Mouse (Mus musculus) embryo, embryonic 10 days (tissue): ENCODE results near the gene Olfr1377.
"Not testable (repeated sequence)": the region's sequence is repeated elsewhere in the genome, so short reads cannot be mapped to it uniquely, and the experiment has no call there.

Source experiments
- DNase-seq: peaks from one replicate; pipeline ENCODE4 v3.0.0-alpha.2; 2015; ENCODE audit warnings: low spot score

Gene Olfr1377

DNA sequence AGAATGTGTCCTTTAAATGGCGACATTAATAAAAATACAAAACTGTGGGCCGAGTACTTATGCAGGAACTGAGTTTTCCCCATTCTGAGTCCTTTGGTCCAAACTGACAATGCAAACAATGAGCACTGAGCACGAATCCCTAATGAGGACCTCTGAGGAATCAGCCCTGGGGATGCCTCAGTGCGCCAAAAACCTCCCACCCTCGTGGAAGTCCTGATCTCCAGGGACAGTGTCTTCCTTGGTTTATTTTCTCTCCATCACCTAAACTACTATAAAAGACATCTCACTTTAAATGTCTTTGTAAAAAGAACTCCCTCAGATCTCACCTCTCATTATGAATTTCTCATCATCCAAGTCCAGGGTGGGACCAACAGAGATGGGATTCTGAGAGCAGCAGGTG is at the start of gene Olfr1377:
TSS of gene Olfr1377 (plus strand) at position 301 of the 400 bp plus-strand sequence.
- no peak for DNase-seq

DNA sequence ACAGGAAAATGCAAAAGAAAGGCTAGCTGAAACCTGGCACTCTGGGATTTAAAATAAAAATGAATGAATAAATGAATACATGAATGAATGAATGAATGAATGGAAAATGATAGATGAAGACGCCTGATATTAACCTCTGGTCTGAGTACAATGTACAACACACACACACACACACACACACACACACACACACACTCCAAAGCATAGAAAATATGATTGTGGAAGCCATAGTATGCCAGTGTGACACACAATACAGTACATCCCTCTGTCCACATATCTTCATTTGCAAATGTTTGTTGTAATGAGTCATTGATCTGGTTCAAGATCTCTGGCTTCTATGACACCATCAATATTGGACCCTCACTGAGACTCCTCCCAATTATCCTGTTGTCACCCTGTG is 49.7 kb upstream of the Olfr1377 start:
- DNase-seq, result no peak

DNA sequence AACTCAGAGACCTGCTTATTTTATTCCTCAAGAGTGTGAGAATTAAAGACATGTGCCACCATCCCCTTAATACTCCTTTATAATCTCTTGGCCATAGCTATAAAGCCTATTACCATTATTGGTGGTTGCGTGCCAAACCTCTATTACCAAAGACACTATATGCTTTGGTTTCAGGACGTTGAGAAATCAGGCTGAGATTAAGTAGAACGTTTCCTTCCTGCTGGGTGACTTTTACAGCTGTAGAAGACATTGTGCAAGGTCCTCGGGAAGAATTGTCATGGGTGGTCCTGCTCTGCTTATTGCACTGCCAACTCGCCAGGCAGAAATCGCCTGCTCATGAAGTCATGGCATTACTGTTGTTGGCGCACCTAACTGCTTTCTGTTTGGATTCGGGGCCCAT is 43.3 kb upstream of the Olfr1377 start:
- no peak for DNase-seq

DNA sequence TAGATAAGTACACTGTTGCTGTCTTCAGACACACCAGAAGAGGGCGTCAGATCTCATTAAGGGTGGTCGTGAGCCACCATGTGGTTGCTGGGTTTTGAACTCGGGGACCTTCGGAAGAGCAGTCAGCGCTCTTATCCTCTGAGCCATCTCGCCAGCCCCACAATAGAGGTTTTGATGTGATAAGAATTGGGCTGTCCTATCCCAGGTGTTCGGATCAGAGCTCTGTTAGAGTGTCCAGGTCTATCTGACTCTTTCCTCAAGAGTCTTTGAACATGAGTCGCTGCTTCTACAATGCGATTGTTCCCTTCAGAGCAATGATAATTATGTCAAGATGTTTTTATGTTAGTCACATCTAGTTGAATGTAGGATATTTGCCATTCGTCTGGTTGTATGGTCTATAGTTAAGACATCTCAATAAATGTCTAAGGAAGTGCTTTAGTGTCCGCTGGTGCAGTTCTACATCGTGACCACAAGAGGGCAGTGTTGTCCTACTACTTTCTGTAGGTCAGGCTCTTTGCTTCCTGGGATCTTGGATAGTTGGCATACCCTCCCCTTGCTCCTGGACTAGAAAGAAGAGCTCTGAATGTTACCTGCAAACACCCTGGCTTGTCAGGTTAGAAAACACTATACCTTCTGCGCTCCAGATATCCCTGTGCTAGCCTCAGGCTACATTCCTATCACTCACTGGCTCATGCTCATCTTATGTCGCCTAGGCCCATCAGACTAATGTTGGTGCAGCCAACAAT is 42.0 kb upstream of the Olfr1377 start:
- DNase-seq, result peak; percentile 87

DNA sequence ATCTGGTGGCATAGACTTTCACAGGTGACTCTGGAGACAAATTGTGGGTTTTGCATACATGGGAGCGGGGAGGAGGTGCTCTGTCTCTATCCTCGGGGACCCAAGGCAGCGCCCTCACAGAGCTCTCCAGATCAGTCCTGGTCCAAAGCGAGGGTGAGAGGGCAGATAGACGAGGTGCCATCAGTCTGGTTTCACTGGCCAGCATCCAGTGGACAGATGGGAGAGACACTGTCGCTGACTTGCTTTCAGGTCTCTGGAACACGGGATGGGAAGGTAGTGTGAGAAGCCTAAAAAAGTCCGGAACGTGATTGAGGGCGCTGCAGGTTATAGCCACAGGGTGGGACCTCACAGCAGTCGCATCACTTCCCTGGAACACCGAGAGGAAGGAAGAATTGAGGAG is 39.4 kb upstream of the Olfr1377 start:
- DNase-seq, result no peak

DNA sequence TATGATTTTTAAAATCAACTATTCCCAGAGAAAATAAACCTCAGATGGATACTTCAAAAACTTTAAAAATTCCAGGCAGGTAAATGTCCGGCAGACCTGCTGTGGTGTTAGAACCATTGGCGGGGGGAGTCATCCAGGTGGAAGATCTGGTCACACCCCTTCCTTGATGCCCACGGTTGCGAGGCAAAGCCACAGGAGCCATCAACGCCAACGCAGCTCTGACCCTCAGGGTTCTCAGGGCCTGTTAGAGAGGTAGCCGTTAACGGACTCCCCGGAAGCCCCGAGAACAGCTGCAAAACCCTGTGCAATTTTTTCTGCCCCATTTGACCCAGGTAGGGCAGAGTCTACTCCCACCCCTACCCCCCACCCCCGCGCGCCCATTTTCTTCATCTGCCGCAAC is 38.3 kb upstream of the Olfr1377 start, which contains the start of gene 4933414I15Rik:
TSS of gene 4933414I15Rik (minus strand) at position 260 of the 400 bp plus-strand sequence.
- no peak for DNase-seq

DNA sequence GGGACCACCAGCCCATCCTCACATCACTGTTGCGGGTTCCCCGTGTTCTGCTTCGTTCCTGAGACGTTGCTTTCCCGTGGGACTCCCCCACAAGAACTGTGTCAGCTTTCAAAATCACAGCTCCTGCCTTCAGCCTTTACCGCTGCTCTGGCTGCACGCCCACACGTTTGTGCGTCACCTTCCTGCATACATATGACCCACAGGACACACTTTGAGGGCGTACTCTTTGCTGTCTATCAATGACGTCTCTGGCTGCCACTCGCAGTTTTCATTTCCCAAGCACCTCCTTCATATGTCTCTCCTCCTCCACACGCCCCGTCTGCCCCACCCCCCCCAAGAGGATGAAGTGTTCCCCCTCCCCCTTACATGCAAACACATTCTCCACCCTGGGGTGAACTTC is 29.5 kb upstream of the Olfr1377 start:
- DNase-seq, result no peak

DNA sequence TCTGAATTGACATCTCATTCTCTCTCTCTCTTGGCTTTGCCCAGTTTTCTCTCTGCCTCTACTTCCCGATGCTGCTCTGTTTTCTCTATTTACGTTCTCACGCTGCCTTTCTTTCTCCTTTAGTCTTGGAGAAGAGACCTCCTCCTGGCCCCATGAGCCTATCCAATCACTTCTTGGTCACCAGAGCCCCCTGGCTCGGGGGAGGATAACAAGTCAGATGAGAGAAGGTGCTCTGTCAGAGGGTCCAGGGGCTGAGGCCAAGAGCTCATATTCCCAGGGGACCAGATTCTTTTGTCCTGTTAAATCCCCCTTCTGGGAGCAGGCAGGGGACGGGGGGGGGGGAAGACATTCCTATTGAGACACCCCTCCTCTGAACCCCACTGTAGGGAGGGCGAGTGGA is 28.1 kb upstream of the Olfr1377 start, which contains the start of gene Prop1:
TSS of gene Prop1 (minus strand) at position 101 of the 400 bp plus-strand sequence.
- no peak for DNase-seq

DNA sequence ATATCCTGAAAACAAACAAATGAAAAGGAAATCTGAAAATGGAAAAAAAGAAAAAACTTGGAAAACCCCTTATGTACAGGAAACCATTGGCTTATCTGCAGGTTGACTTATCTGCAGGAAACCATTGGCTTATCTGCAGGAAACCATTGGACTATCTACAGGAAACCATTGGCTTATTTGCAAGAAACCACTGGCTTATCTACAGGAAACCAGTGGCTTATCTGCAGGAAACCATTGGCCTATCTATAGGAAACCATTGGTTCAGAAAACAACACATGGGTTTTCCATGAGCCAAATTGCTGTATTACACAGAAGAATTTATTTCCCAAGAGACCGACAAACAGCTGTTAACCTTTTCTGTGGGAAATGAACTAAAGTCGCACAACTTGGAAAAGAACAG is 16.9 kb upstream of the Olfr1377 start:
- no peak for DNase-seq

DNA sequence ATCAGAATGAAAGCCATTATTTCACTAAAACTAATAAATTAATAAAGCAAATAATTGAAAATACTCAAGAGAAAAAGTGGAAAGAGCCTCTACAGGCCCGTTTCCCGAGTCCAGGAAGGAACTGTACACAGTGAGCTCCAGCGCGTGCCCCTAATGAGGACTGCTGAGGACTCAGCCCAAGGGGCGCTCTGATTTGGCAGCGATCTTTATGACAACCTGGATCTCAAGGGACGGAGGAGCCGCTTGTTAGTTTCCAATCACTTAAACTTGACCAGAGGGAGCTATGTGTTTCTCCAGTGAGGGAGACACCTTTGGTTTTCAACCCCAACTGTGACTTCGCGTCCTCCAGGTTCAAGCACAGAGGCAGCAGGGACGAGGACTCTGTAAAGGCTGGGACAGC is 15.5 kb upstream of the Olfr1377 start, which contains the start of gene Olfr1378:
TSS of gene Olfr1378 (plus strand) at position 301 of the 400 bp plus-strand sequence.
- no peak for DNase-seq

DNA sequence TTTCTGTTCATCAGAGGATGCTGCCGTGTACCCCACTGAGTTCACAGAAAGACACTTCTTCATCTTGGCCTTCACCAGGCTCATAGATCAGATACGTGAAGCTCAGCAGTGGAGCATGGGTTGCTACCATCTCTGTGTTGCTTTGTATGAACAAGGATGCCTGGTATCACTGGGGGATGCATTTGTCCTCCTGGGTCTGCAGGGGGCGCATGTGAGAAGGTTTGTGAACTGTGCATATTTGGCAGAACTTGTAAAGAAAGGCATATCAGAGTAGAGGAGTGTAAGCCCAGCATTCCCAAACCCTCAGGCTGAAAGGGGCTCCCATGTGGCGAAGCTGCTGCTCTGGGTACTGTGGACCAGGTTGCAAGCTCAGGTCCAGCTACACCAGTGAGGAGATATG is 4.6 kb upstream of the Olfr1377 start:
- DNase-seq, result no peak

DNA sequence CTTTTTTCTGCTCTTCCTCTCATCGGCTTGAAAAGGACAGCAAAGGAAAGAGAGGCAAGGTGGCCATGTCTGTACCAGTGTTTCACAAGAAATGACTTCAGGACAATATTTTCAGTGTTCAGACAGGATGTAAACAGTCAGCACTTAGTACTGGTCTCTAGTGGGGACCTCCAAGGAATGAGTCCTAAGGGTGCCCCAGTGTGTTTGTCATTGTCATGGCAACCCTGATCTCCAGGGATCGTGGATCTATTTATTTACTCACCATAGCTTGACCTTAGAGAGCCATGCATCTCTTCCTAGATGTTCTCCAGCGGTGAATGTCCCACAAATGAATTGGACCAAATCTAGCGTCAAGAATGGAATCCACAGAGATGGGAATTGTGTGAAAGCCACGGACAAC is 21.5 kb downstream of the Olfr1377 start, which contains the start of gene Olfr51:
TSS of gene Olfr51 (plus strand) at position 301 of the 400 bp plus-strand sequence.
- no peak for DNase-seq

DNA sequence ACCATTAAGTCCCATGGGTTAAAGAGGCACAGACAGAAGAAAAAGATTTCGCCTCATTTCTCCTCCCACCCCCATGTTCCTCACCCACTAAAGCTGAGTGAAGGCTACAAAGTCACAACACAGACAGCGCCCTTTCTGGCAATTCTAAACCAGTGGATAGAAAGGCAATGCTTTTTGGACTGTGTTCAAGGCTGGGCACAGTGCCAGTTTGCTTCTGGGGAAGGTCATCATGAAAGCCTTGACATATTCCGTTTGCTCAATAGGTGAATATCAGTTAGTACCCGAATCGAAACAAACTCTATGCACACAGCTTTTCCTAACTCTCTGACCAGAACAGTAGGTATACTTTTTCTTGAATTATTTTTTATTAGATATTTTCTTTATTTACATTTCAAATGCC is 30.1 kb downstream of the Olfr1377 start:
- no peak for DNase-seq

DNA sequence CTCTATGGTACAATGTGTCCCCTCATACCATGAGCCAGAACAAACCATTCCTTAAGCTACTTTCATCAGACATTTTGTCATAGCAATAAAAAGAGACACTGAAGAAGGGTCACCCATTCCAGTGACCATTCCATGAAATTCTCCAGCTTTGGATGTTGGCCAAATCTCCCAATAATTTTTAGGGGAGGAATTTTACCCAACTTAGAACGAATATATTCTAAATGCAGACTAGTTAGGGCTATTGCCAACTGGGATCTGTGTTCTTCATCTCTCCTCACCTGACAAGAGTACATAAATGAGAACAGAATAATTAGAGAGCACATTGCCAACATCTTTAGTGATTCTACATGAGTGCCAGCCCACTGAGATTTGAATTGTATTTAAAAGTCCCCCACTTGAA is 32.2 kb downstream of the Olfr1377 start, which contains the start of gene Olfr54:
TSS of gene Olfr54 (plus strand) at position 301 of the 400 bp plus-strand sequence.
- no peak for DNase-seq

DNA sequence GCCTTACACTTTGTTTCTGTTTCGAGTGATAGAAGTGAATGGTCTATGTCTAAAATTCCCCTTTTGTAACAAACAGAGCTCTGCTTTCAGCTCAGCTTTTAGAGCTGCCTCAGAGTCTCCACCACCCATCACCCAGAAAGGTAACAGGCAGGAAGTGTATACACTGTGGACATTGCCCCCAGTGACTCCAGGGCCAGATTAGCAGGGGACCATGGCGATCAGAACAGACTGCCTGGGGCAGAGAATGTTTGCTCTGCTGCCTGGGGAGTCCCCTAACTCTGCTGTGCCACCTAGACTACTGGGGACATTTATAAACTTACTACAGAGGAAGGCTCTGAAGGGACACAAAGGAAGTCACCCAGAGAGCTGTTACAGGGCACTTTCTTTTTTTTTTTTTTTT is 34.6 kb downstream of the Olfr1377 start:
- no peak for DNase-seq

DNA sequence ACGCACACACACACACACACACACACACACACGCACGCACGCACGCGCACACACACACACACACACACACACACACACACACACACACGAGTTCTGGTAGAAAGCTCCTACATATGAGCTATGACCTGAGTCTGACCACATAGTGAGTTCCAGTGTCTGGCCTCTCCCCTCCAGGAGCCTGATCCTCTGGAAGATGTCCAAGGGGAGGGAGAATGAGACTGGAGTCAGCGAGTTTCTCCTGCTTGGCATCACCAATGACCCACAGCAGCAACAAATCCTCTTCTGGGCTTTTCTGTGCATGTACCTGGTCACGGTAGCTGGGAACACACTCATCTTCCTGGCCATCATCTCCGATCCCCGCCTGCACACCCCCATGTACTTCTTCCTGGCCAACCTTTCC is 45.0 kb downstream of the Olfr1377 start:
- not testable (repeated sequence) for DNase-seq

DNA sequence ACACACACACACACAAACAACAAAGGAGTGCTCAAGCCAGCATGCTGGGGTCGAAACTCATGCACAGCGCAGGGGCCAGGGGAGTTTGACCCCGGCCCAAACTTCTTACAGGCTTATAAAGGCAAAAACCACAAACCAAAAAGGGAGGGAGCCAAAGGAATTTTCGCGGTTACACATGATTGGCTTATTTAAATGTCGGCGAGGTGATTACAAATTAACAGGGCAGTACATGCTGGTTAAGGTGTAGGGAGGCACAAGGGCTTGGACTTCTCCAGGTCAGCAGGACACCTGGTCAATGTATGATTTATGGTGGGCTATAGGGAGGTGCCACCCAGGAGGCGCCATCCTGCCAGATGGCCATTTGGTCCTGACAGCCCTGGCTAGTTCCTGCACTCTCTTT is 47.6 kb downstream of the Olfr1377 start:
- DNase-seq, result not testable (repeated sequence)

DNA sequence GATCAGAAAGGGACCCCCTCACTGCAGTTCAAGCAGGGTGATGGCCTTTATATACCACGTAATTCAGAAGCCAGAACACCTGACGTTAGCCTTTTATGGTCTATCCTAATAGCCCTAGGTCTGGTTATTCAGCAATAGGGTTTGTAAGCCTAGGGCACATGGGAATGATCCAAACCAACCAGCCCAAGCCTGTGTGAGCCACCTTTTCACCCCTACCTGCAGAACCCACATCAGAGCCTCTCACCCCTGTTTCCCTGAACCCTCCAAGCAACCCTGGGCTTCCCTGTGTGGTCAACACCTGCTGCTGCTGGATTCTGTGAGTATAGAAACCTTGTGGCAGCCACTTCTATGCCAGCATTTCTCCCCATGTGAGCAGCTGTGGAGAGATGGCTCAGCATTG is 48.5 kb downstream of the Olfr1377 start:
- DNase-seq, result no peak

DNA sequence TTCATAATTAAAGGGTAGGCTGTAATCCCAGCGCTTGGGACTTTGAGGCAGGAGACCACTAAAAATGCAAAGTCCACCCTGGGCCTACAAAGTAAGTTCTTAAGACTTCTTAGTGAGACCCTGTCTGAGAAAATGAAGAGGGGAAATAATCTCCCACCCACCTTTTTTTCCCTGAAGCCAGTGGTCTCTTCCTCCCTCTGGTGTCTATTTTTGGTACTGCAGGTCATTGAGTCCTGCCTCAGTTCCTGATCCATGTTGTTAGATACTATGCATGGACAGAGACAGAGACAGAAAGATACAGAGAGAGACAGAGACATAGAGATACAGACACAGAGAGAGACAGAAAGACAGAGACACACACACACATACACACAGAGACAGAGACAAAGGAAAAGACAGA is 51.1 kb downstream of the Olfr1377 start:
- DNase-seq, result peak; percentile 61

DNA sequence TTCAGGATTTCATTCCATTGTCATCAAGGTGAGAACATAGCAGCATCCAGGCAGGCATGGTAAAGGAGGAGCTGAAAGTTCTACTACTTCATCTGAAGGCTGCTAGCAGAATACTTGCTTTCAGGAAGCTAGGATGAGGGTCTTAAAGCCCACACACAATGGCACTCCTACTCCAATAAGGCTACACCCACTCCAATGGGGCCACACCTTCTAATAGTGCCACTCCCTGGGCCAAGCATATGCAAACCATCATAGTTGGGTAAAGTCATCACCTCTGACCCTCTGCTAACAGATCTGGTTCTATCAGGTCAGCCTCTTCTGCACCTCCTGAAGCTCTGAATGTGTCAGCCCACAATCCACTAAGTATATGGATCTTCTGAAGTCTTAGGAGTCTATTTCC is 52.4 kb downstream of the Olfr1377 start:
- not testable (repeated sequence) for DNase-seq

DNA sequence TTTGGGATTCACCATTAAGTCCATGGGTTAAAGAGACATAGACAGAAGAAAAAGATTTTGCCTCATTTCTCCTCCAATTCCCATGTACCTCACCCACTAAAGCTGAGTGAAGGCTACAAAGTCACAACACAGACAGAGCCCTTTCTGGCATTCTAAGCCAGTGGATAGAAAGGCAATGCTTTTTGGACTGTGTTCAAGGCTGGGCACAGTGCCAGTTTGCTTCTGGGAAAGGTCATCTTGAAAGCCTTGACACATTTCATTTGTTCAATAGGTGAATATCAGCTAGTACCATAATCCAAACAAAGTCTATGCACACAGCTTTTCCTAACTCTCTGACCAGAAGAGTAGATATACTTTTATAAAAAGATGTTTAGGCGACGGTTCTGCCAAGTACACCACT is 54.2 kb downstream of the Olfr1377 start:
- no peak for DNase-seq
